Mouse (Mus musculus) heart, postnatal 0 days (tissue): ENCODE measurements around the gene Peak1.

Experiments
- CTCF ChIP-seq: IDR thresholded peaks from 2 replicates; pipeline ENCODE4 v1.5.1; 2016; ENCODE audit warnings: antibody characterized with exemption, control low read depth, low read depth
- EP300 ChIP-seq: IDR thresholded peaks from 2 replicates; pipeline ENCODE4 v1.6.1; 2016; ENCODE audit warnings: antibody characterized with exemption, low read depth

DNA sequence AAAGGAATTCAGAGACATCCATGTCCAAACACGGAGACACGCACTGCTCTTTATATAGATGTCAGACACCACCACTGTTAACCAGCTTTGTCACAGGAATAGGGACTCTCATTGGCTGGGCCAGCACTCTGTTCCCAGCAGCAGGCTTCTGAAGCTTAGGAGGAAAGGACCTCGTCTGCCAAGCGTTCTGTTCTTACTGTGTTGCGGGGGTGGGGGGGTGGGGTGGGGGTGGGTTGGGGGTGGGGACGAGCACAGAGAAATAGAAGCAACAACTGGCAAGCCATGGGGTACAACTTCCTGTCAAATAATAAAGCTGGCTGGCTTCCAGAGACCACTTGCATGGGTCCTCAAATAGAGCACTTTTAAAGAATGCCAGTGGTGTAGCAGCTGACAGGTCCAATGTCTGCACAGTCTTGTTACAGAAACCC lies 182.0 kb downstream of the Peak1 start:
- TF ChIP-seq EP300 (no peak), CTCF (no peak)
